Mouse (Mus musculus) adrenal gland, adult 8-10 months (tissue): ENCODE measurements around the gene Bglap. TPM values are rescaled to one million over a fixed set of nuclear protein-coding genes. Genes with fewer than 3 reads are reported as not detected.

ENCODE experiments used
- DNase-seq: peaks from one replicate; pipeline ENCODE4 v3.0.0; 2022
- total RNA-seq, 4 experiments: library from RNA; stranded (reverse); gene quantifications; 2 replicates each; pipeline ENCODE4 v1.2.4; 2022

Bglap gene
- total RNA-seq, 4 experiments from 2014 or later, result 0.77 to 7.8 (median 2.5) TPM

- DNase-seq, result no peak
These were observed 45.3 kb downstream of the Bglap start for GRCm38 (mm10) chr3:88339006-88339405.

GRCm38 (mm10) chr3:88338316-88338715 is 45.9 kb downstream of the Bglap start:
- DNase-seq, result no peak

- no peak for DNase-seq
These were observed 46.8 kb downstream of the Bglap start for GRCm38 (mm10) chr3:88337367-88338020.

- DNase-seq, result peak; percentile 95
These were observed 47.9 kb downstream of the Bglap start, which contains the start of the genes Tmem79 and Smg5 for GRCm38 (mm10) chr3:88336058-88337013. Tmem79 (minus strand) TSS chr3:88336148. Smg5 (plus strand) TSS chr3:88336260.

- DNase-seq, result no peak
These were observed 48.7 kb downstream of the Bglap start for GRCm38 (mm10) chr3:88335436-88336053.

GRCm38 (mm10) chr3:88334902-88335435 is 49.3 kb downstream of the Bglap start:
- DNase-seq, result no peak

GRCm38 (mm10) chr3:88334029-88334658 is 50.1 kb downstream of the Bglap start:
- DNase-seq, result no peak

Other genes with a start within 250 kb of the Bglap start
- 100 to 1,000 TPM in 1 of 4 experiments, 10 to 100 TPM in 3; 82.0 to 111 (median 89.0) TPM for gene Mef2d, start 242.1 kb downstream of the Bglap start, total RNA-seq
- 10 to 100 TPM; 12.0 to 27.5 (median 17.3) TPM for gene Rhbg, start 129.8 kb downstream of the Bglap start, total RNA-seq
- gene Gm38392, start 97.3 kb downstream of the Bglap start, total RNA-seq, result 1 to 10 TPM; 1.3 to 3.1 (median 2.3) TPM
- 1 to 10 TPM; 6.2 to 9.3 (median 8.2) TPM for gene Tsacc, start 87.5 kb downstream of the Bglap start, total RNA-seq
- 100 to 1,000 TPM; 250 to 360 (median 279) TPM for gene Cct3, start 87.3 kb downstream of the Bglap start, total RNA-seq
- 100 to 1,000 TPM; 233 to 293 (median 254) TPM for gene Glmp, start 59.4 kb downstream of the Bglap start, total RNA-seq
- gene Tmem79, start 48.3 kb downstream of the Bglap start, total RNA-seq, result 1 to 10 TPM; 4.4 to 7.1 (median 5.9) TPM
- gene Smg5, start 48.2 kb downstream of the Bglap start, total RNA-seq, result 10 to 100 TPM; 48.2 to 66.6 (median 55.9) TPM
- gene Paqr6, start 19.9 kb downstream of the Bglap start, total RNA-seq, result 1 to 10 TPM; 4.1 to 6.9 (median 5.4) TPM
- gene Bglap3, start 11.7 kb downstream of the Bglap start, total RNA-seq, result 1 to 10 TPM in 2 of 4 experiments, under 1 TPM in 1, not detected in 1; 0.89 to 1.9 (median 1.3) TPM
- gene Bglap2, start 5.8 kb downstream of the Bglap start, total RNA-seq, result 1 to 10 TPM in 1 of 4 experiments, not detected in 3; 2.1 TPM
- 10 to 100 TPM; 31.5 to 46.9 (median 34.3) TPM for gene Pmf1, start 25.9 kb upstream of the Bglap start, total RNA-seq
- 10 to 100 TPM; 44.3 to 50.8 (median 47.0) TPM for gene Slc25a44, start 40.7 kb upstream of the Bglap start, total RNA-seq
- gene Sema4a, start 76.7 kb upstream of the Bglap start, total RNA-seq, result 10 to 100 TPM; 12.2 to 14.0 (median 12.5) TPM
- 100 to 1,000 TPM in 3 of 4 experiments, 10 to 100 TPM in 1; 88.2 to 134 (median 124) TPM for gene Lmna, start 125.5 kb upstream of the Bglap start, total RNA-seq
- 1 to 10 TPM; 2.8 to 4.3 (median 3.9) TPM for gene Mex3a, start 147.9 kb upstream of the Bglap start, total RNA-seq
- not detected for gene Rab25, start 163.8 kb upstream of the Bglap start, total RNA-seq
- 100 to 1,000 TPM; 138 to 164 (median 144) TPM for gene Lamtor2, start 168.6 kb upstream of the Bglap start, total RNA-seq
- gene Ubqln4, start 169.3 kb upstream of the Bglap start, total RNA-seq, result 10 to 100 TPM; 64.1 to 81.3 (median 66.7) TPM
- gene Ssr2, start 191.4 kb upstream of the Bglap start, total RNA-seq, result 100 to 1,000 TPM; 139 to 217 (median 172) TPM
- 10 to 100 TPM; 22.0 to 48.2 (median 31.5) TPM for gene Arhgef2, start 221.5 kb upstream of the Bglap start, total RNA-seq